Mouse (Mus musculus) spleen, adult 2 months (tissue): ENCODE measurements around the gene Zg16.

ENCODE experiments used
- CTCF ChIP-seq: fragments of 200-500 bp; IDR thresholded peaks from 2 replicates; pipeline ENCODE4 v1.5.1; 2011; ENCODE audit warnings: mild to moderate bottlenecking, inconsistent platforms; ENCODE audit not compliant: insufficient read depth, insufficient read length, insufficient replicate concordance; ENCODE audit errors: extremely low read depth
- POLR2A ChIP-seq: fragments of 200-500 bp; IDR thresholded peaks from 2 replicates; pipeline ENCODE4 v1.6.1; 2011; ENCODE audit warnings: low read depth, low read length, inconsistent platforms

DNA sequence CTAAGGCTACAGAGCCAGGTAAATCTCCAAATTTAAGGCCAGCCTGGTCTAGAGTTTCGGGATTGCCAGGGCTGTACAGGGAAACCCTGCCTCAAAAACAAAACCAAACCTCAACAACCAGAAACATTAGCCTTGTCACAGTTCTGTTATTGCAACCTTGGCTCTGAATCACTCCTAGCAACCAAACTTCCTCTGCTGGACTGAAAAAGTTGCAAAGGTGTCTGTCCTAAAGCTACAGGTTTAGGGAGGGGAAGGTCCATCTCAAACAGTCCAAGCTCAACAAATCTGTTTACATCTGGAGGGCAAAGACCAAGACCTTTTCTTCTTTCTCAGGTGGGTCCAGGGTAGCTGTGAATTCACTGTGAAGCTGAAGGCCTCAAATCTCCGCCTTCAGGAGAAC is 76.1 kb downstream of the Zg16 start:
- TF ChIP-seq CTCF = no peak
- TF ChIP-seq POLR2A = no peak
